Mouse (Mus musculus) MEL (cell line): ENCODE results near the gene Fut2. TPM values are rescaled to one million over a fixed set of nuclear protein-coding genes. Genes with fewer than 3 reads are reported as not detected.
A peak's percentile ranks its signal among the peaks of the same experiment; 100 is the strongest.

ENCODE experiments used
- DNase-seq: peaks from one replicate; pipeline ENCODE4 v3.0.0; 2011; ENCODE audit warnings: low read depth, low spot score
- H3K27ac ChIP-seq: 2 replicates; pipeline ENCODE4 v1.5.1; 2012; ENCODE audit warnings: low read depth, mild to moderate bottlenecking, control low read depth, low read length, moderate library complexity; ENCODE audit not compliant: control insufficient read depth
- H3K27me3 ChIP-seq, 2 experiments: fragments of 150-350 bp in 1 of 2; sonication (generic) in 1 of 2; 2 replicates each; pipeline ENCODE4 v1.6.1; 2012; ENCODE audit warnings: low read length in 2 of 2, mild to moderate bottlenecking in 2 of 2, improper control_type of control experiment in 1 of 2, moderate library complexity in 1 of 2; ENCODE audit not compliant: insufficient read depth in 2 of 2, control insufficient read depth in 1 of 2
- H3K36me3 ChIP-seq, 2 experiments: 2 replicates each; pipeline ENCODE4 v1.6.1; 2012 to 2014; ENCODE audit warnings: low read length in 2 of 2, improper control_type of control experiment in 1 of 2, inconsistent platforms in 1 of 2, mild to moderate bottlenecking in 1 of 2; ENCODE audit not compliant: insufficient read depth in 2 of 2, control insufficient read depth in 1 of 2
- H3K4me1 ChIP-seq, 2 experiments: fragments of 150-350 bp in 1 of 2; sonication (generic) in 1 of 2; 2 replicates each; pipeline ENCODE4 v1.6.1; 2012; ENCODE audit warnings: low read length in 2 of 2, improper control_type of control experiment in 1 of 2, mild to moderate bottlenecking in 1 of 2; ENCODE audit not compliant: insufficient read depth in 2 of 2, control insufficient read depth in 1 of 2
- H3K4me3 ChIP-seq, 2 experiments: fragments of 150-350 bp in 1 of 2; sonication (generic) in 1 of 2; 2 replicates each; pipeline ENCODE4 v1.5.1; 2012; ENCODE audit warnings: low read depth in 2 of 2, low read length in 2 of 2, mild to moderate bottlenecking in 2 of 2, moderate library complexity in 2 of 2, control low read depth in 1 of 2, improper control_type of control experiment in 1 of 2; ENCODE audit not compliant: control insufficient read depth in 1 of 2, insufficient read depth in 1 of 2
- H3K79me2 ChIP-seq: 2 replicates; pipeline ENCODE4 v1.6.1; 2012; ENCODE audit warnings: mild to moderate bottlenecking, low read length, moderate library complexity; ENCODE audit not compliant: control insufficient read depth, poor library complexity, insufficient read depth
- H3K9ac ChIP-seq: 2 replicates; pipeline ENCODE4 v1.6.1; 2012; ENCODE audit warnings: low read depth, mild to moderate bottlenecking, control low read depth, low read length, moderate library complexity; ENCODE audit not compliant: control insufficient read depth, poor library complexity, severe bottlenecking
- H3K9me3 ChIP-seq: fragments of 150-350 bp; sonication (generic); replicated peaks from 2 replicates; pipeline ENCODE4 v1.6.1; 2012; ENCODE audit warnings: mild to moderate bottlenecking, low read length, improper control_type of control experiment, moderate library complexity; ENCODE audit not compliant: insufficient read depth
- CTCF ChIP-seq, 3 experiments: IDR thresholded peaks in 2 of 3; conservative IDR thresholded peaks in 1 of 3; 2 replicates each; pipeline ENCODE4 v1.5.1; 2011 to 2012; ENCODE audit warnings: low read length in 3 of 3, low read depth in 2 of 3, mild to moderate bottlenecking in 2 of 3, improper control_type of control experiment in 1 of 3, inconsistent platforms in 1 of 3, mixed read lengths in 1 of 3, moderate library complexity in 1 of 3; ENCODE audit not compliant: control insufficient read depth in 1 of 3, insufficient read depth in 1 of 3, poor library complexity in 1 of 3, severe bottlenecking in 1 of 3
- E2F4 ChIP-seq: IDR thresholded peaks from 2 replicates; pipeline ENCODE4 v1.6.1; 2011; ENCODE audit warnings: low read depth, low read length, improper control_type of control experiment, borderline replicate concordance
- ELF1 ChIP-seq: IDR thresholded peaks from 2 replicates; pipeline ENCODE4 v1.6.1; 2014; ENCODE audit warnings: low read depth, mild to moderate bottlenecking, inconsistent platforms, low read length, improper control_type of control experiment, moderate library complexity
- GABPA ChIP-seq: IDR thresholded peaks from 2 replicates; pipeline ENCODE4 v1.6.1; 2012; ENCODE audit warnings: low read depth, mild to moderate bottlenecking, inconsistent platforms, low read length, improper control_type of control experiment, moderate library complexity
- GATA1 ChIP-seq: IDR thresholded peaks from 2 replicates; pipeline ENCODE4 v1.6.1; 2011; ENCODE audit warnings: low read depth, low read length, improper control_type of control experiment
- KAT2A ChIP-seq: conservative IDR thresholded peaks from 2 replicates; pipeline ENCODE4 v1.6.1; 2012; ENCODE audit warnings: low read depth, low read length, improper control_type of control experiment, inconsistent platforms
- MAFK ChIP-seq: IDR thresholded peaks from 2 replicates; pipeline ENCODE4 v1.6.1; 2011; ENCODE audit warnings: low read depth, mild to moderate bottlenecking, low read length, improper control_type of control experiment, borderline replicate concordance
- MAZ ChIP-seq: IDR thresholded peaks from 2 replicates; pipeline ENCODE4 v1.6.1; 2012; ENCODE audit warnings: low read depth, mild to moderate bottlenecking, inconsistent platforms, low read length, improper control_type of control experiment
- MEF2A ChIP-seq: IDR thresholded peaks from 2 replicates; pipeline ENCODE4 v1.6.1; 2014; ENCODE audit warnings: low read depth, mild to moderate bottlenecking, inconsistent platforms, low read length, improper control_type of control experiment; ENCODE audit not compliant: poor library complexity, insufficient replicate concordance, severe bottlenecking; ENCODE audit errors: extremely low read depth
- MYC ChIP-seq: IDR thresholded peaks from 2 replicates; pipeline ENCODE4 v1.6.1; 2011; ENCODE audit warnings: low read depth, mild to moderate bottlenecking, low read length, improper control_type of control experiment, moderate library complexity
- NRF1 ChIP-seq: IDR thresholded peaks from 2 replicates; pipeline ENCODE4 v1.6.1; 2014; ENCODE audit warnings: low read depth, mild to moderate bottlenecking, inconsistent platforms, low read length, improper control_type of control experiment, moderate library complexity; ENCODE audit not compliant: poor library complexity, insufficient read depth, severe bottlenecking
- POLR2A ChIP-seq, 2 experiments: IDR thresholded peaks; 2 replicates each; pipeline ENCODE4 v1.6.1; 2011 to 2012; ENCODE audit warnings: low read length in 2 of 2, mild to moderate bottlenecking in 2 of 2, control low read depth in 1 of 2, improper control_type of control experiment in 1 of 2, low read depth in 1 of 2, moderate library complexity in 1 of 2; ENCODE audit not compliant: control insufficient read depth in 1 of 2, insufficient read depth in 1 of 2, poor library complexity in 1 of 2
- POLR2AphosphoS2 ChIP-seq: IDR thresholded peaks from 2 replicates; pipeline ENCODE4 v1.6.1; 2011; ENCODE audit warnings: low read length, improper control_type of control experiment
- POLR2AphosphoS5 ChIP-seq: IDR thresholded peaks from 2 replicates; pipeline ENCODE4 v1.6.1; 2012; ENCODE audit warnings: low read depth, borderline replicate concordance, mild to moderate bottlenecking, inconsistent platforms, low read length, moderate library complexity, mixed read lengths
- TBP ChIP-seq: IDR thresholded peaks from 2 replicates; pipeline ENCODE4 v1.8.0; 2011; ENCODE audit warnings: low read depth, low read length, improper control_type of control experiment
- UBTF ChIP-seq: IDR thresholded peaks from 2 replicates; pipeline ENCODE4 v1.6.1; 2012; ENCODE audit warnings: low read depth, mild to moderate bottlenecking, inconsistent platforms, low read length, improper control_type of control experiment, moderate library complexity, borderline replicate concordance; ENCODE audit not compliant: insufficient read depth
- USF1 ChIP-seq: IDR thresholded peaks from 2 replicates; pipeline ENCODE4 v1.6.1; 2014; ENCODE audit warnings: low read depth, mild to moderate bottlenecking, inconsistent platforms, low read length, improper control_type of control experiment, moderate library complexity
- USF2 ChIP-seq, 2 experiments: IDR thresholded peaks; 2 replicates each; pipeline ENCODE4 v1.6.1; 2011 to 2012; ENCODE audit warnings: improper control_type of control experiment in 2 of 2, low read length in 2 of 2, borderline replicate concordance in 1 of 2, inconsistent platforms in 1 of 2, low read depth in 1 of 2, mild to moderate bottlenecking in 1 of 2; ENCODE audit not compliant: insufficient read depth in 1 of 2
- ZC3H11A ChIP-seq: IDR thresholded peaks from 2 replicates; pipeline ENCODE4 v1.6.1; 2012; ENCODE audit warnings: low read depth, mild to moderate bottlenecking, inconsistent platforms, low read length, improper control_type of control experiment
- ZMIZ1 ChIP-seq: IDR thresholded peaks from 2 replicates; pipeline ENCODE4 v1.6.1; 2012; ENCODE audit warnings: low read depth, mild to moderate bottlenecking, inconsistent platforms, low read length, improper control_type of control experiment, moderate library complexity
- polyA plus RNA-seq, 2 experiments: library from polyadenylated mRNA; stranded (reverse) in 1 of 2; unstranded in 1 of 2; fragments of >175 nt in 1 of 2; fragments of >200 nt in 1 of 2; gene quantifications; 2 replicates each; pipeline versions ENCODE4 v1.2.1 to v1.2.4; 2012; ENCODE audit warnings: low replicate concordance in 2 of 2, low read depth in 1 of 2; ENCODE audit not compliant: insufficient read length in 2 of 2, insufficient read depth in 1 of 2, missing spikeins in 1 of 2
- total RNA-seq: library from RNA; depleted of rRNA; stranded (reverse); fragments of 300-350 nt; gene quantifications from 2 replicates; pipeline ENCODE4 v1.2.3, GENCODE M21; 2012

Gene Fut2
- total and polyA plus RNA-seq, 3 experiments = not detected

DNA sequence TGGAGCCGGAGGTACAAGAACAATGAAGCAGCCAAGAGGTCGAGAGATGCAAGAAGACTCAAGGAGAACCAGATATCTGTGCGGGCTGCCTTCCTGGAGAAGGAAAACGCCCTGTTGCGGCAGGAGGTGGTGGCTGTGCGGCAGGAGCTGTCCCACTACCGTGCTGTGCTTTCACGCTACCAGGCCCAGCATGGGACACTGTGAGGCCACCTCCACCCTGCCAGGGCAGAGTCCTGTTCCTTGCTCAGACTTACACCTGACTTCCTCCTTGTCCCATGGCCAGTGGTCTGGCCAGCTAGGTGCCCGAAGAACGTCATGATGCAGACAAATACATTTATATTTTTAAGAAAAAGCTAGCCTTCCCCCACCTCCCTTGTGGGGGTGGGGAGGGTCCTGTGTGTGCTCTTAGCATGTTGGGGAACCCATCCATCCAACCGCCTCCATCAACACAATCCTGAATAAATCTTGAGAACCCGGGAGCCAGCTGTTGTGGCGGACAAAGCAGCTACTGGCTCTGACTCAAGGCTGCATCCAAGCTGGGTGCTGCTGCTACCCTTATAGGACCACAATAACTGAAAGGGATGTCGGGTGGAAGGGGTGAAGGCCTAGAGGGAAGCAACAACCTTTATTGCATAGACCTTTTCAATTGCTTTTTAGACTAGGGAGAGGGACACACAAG is 43.6 kb upstream of the Fut2 start:
- Histone ChIP-seq H3K4me3 (no peak overlapping the region), H3K27me3 (no peaks in the 10 kb centered on the region), H3K27ac (no peak overlapping the region), H3K4me1 (peaks cover 0 to 12% of the 10 kb centered on the region in 2 experiments; a peak in 1 of 4 replicates), H3K9ac (no peak overlapping the region), H3K79me2 (peaks cover 12% of the 10 kb centered on the region), H3K9me3 (no peaks in the 10 kb centered on the region), H3K36me3 (peaks cover 0 to 5% of the 10 kb centered on the region in 2 experiments; a peak in 2 of 4 replicates)
- no peak for DNase-seq
- TF ChIP-seq POLR2A (IDR thresholded peaks at IDR 0.05; ENCODE audit: control insufficient read depth in 1 of 2, insufficient read depth in 1 of 2, low read depth in 1 of 2, low read length in 2 of 2, poor library complexity in 1 of 2) (peak; percentile 23 to 34; a peak in 1 of 4 replicates), POLR2AphosphoS2 (peak; percentile 46; the same call in 1 of the 2 replicates), ZMIZ1 (no peak; the same call in 1 of the 2 replicates), USF1 (no peak), GATA1 (no peak), USF2 (IDR thresholded peaks at IDR 0.05; ENCODE audit: borderline replicate concordance in 1 of 2, insufficient read depth in 1 of 2, low read depth in 1 of 2, low read length in 2 of 2) (no peak), MEF2A (no peak), NRF1 (no peak), POLR2AphosphoS5 (0 out of 2 replicates have a peak, but pooled peaks have one; percentile 75), ZC3H11A (no peak), E2F4 (no peak), MAFK (no peak), UBTF (no peak), CTCF (IDR thresholded peaks at IDR 0.05 in 2 of 3, conservative IDR thresholded peaks at IDR 0.05 in 1 of 3; ENCODE audit: control insufficient read depth in 1 of 3, insufficient read depth in 1 of 3, low read depth in 2 of 3, low read length in 3 of 3, poor library complexity in 1 of 3, severe bottlenecking in 1 of 3) (no peak), KAT2A (no peak), TBP (no peak)

GRCm38 (mm10) chr7:45709036-45709435 is 42.8 kb upstream of the Fut2 start:
- no peaks in the 10 kb centered on the region for H3K27me3 ChIP-seq
- no peak overlapping the region for H3K27ac ChIP-seq
- H3K9ac ChIP-seq = no peak overlapping the region; the same call in 1 of the 2 replicates
- H3K9me3 ChIP-seq = no peaks in the 10 kb centered on the region
- TF ChIP-seq ELF1 = no peak
- TF ChIP-seq GABPA = no peak
- TF ChIP-seq MAZ = no peak
- TF ChIP-seq GATA1 = no peak
- TF ChIP-seq MYC = no peak
- peaks cover 0 to 5% of the 10 kb centered on the region in 2 experiments; a peak in 2 of 4 replicates for H3K36me3 ChIP-seq
- no peak overlapping the region for H3K4me3 ChIP-seq
- H3K79me2 ChIP-seq = peaks cover 7% of the 10 kb centered on the region
- H3K4me1 ChIP-seq = peaks cover 0 to 12% of the 10 kb centered on the region in 2 experiments; a peak in 1 of 4 replicates
- DNase-seq = peak; percentile 37
